Mouse (Mus musculus) cerebral cortex, adult 2 months (tissue): ENCODE measurements around the gene Vps53.

ENCODE experiments used
- WGBS: fragments of 180-500 bp; shearing (Covaris S2); methylation state at CpG from one replicate; pipeline ENCODE4 v1.1.7; 2018; 5-methylcytosine and 5-hydroxymethylcytosine counted together

Vps53 gene

DNA sequence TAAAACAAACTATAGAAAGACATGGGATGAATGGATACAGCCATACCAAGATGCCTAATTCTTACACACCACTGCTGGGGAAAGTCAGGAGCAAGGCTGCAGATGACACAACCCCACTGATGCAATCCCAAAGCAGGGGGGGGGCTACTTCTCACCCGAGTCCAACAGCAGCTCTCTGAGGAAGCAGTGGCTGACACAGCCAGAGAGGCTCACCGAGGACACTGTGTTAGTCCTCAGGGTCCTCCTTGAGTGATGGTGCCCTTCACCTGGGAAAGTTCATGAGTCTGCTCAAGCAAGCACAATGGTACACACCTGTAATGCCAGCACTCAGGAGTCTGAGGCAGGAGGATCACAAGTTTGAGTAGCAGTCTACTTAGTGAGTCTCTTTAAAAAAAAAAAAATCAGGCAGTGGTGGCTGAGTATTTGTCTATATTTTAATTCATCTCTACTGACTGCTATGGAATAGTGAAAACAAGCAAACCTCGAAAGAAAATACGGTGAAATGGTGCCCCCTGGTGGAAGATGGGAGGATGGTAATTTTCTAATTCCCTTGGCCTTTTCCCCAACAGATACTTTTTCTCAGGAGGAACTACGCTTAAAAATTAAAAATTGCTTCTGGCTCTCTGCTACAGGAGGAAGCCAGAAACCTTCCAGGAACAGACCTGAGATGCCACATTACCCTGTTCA, 12.2 kb downstream of the Vps53 start:
- 18% methylated on average over 5 of the region's 5 CpGs for WGBS

DNA sequence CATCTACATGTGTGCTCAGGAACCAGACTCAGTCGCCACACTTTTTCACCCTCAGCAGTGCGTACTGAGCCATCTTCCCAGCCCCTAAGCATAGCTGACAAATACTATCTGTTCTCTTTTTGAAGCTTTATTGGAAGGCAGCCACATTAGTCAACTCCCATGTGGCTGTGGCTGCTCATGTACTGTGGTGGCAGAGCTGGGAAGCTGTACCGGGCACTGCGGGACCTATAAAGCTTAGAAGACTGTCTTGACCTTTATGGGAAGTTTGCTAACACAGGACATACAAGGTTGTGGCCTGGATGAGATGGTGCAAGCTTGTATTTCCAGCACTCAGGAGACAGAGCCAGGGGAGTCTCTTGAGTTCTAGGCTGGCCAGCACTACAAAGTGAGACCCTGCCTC, 12.8 kb downstream of the Vps53 start:
- 74% methylated on average over 4 of the region's 4 CpGs for WGBS

DNA sequence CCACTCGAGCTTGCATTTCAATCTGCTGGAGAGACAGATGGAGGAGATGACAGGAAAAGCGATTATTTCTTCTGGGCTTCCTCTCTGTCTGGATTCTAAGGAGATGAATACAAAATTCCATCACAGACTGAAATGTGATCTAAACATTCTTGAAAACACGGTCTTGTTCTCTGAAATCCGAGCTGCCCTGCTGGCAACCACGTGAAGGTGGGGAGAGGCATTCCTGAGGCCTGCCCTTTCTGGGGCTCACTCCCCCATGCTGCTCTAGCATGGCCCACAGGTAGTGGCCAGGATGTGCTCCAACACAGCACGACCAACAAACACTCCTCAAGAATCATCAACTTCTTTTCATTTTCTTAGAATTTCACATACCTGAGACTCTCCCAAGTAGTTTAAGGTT, 19.2 kb downstream of the Vps53 start:
- WGBS, result 48% methylated on average over 6 of the region's 6 CpGs

DNA sequence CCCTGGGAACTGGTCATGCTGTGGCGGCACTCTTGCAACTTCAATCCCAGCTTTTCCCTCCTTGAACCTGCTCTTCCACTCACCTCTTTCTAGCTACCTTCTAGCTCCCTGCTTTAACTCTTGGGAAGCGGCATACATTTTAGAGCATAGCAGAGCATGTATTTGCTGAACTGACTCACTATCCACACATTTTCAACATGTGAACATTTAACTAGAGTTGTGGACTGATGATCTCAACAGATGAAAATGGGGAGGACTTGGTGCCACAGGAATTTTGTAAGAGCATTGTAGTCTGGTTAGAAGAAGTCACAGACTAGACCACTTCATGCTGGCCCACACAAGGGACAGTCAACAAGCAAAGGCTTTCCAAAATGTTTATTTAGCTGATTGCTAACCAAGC, 21.1 kb downstream of the Vps53 start:
- 97% methylated on average over 2 of the region's 2 CpGs for WGBS

DNA sequence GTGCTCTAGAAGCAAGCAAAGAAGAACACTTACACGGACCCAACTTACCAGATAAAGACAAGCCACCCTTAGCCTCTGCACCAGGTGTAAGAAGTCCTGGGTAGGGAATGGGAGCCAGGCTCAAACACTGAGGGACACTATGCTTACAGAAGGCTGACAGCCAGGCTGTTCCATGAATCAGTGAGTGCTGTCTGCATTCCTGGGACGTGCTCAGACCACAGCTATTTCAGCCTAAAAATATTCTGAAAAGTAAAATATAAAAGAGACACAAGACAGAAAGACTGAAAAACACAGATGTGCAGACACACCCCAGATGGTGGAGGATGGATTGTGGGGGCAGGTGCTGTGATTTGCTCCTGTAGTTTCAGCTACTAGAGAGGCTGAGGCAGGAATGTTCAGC, 24.6 kb downstream of the Vps53 start:
- WGBS, result 71% methylated on average over 2 of the region's 2 CpGs

DNA sequence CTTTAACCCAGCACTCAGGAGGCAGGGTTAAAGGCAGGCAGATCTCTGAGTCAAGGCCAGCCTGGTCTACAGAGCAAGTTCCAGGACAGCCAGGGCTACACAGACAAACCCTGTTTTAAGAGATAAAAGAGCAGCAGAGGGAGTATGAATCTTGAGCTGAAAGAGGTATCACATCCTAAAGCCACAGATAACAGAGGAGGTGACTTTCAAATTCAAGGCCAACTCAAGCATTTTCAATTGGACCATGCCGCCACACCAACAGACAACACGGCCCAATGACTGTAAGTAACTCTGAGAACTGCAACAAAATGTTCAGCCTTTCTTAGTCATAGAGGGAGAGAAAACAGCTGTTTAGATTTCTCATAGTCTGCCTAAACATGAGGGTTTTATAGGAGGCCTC, 25.2 kb downstream of the Vps53 start:
- 95% methylated on average over 2 of the region's 2 CpGs for WGBS

DNA sequence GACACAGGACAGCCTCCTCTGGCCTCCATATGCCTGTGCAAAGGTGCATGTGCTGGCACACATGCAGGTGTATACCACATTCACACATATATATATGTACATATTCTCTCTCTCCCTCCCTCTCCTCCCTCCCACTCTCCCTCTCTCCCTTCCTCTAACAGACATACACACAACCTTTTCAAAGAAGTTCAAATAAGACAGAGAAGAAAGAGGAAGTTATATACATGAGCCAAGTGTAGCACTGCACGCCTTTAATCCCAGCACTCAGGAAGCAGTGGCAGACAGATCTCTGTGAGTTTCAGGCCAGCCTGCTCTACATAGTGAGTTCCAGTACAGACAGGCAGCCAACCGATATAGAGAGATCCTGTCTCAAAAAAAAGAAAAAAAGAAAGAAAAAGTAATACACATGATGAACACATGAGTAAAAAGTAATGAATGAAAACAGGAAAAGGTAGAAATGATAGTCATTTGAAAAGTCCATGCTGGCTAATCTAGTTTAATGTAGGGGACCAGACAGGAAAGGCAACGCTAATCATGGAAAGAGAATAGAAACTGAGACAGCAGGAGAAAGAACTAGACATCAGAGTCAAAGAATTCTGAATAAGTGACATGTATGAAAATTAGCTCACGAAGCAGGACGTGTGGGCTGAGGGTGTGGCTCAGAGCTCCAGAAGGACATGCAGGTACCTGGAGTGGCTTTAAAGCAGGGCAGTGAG, 26.1 kb downstream of the Vps53 start:
- WGBS, result 80% methylated on average over 5 of the region's 5 CpGs

DNA sequence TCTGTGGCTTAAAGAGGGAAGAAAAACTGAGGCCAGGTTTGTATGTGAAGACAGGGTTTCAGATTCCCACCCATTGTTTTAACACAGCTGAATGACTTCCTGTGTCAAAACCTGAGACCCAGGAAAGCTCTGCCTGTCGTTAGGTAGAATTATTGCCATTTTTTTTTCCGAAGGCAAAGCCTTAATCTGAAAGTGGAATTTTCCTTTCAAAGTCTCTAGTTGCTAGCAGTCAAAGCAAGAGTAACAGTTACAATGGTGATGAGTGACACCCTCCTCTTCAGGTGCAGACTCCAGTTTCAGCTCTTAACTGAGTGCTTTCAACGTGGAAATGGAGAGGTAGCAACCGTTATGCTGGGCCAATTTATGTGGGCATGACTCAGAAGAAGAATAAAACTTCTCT, 28.5 kb downstream of the Vps53 start:
- WGBS, result 44% methylated on average over 4 of the region's 4 CpGs

DNA sequence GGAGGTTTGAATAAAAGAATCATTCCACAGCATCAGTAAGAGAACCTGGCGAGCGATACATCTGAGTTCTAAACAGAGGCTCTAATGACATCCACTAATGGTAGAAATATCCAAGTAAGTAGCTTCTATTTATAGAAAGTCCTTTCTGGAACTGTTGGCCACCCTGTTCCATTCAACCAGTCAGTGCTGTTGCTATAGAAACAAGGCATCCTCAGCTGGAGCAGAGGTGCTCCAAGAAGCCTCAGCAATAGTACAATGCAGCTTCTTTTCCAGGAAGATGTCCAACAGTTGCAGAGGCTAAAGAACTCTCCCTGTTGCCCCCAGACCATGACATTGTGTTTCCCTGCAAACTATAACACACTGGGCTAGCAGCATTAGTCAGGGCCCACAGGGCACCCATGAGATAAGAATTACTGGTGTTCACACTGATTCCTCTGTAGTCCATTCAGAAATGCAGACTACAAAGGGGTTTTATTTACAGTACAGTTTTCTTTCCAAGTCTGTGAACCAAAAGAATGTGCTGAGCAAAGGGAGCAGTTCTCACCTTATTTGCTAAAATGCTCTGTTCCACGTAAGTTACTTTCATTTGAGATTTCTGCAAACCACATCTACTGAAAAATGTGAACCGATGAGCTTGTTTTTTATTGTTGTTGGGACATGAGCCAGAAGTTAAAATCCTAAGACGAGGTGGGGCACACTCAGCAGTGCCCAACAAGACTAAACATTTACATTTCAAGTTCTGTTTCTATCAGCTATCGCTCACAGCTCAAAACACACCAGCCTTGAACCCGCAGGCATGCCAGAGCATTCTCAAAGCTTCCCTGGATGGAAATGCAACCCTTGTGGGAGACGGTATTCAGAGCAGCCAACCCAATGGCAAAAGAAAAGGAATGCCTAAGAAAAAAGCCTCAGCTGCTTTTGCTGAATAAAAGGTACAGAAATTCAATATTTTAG, 31.1 kb downstream of the Vps53 start:
- 33% methylated on average over 8 of the region's 8 CpGs for WGBS

DNA sequence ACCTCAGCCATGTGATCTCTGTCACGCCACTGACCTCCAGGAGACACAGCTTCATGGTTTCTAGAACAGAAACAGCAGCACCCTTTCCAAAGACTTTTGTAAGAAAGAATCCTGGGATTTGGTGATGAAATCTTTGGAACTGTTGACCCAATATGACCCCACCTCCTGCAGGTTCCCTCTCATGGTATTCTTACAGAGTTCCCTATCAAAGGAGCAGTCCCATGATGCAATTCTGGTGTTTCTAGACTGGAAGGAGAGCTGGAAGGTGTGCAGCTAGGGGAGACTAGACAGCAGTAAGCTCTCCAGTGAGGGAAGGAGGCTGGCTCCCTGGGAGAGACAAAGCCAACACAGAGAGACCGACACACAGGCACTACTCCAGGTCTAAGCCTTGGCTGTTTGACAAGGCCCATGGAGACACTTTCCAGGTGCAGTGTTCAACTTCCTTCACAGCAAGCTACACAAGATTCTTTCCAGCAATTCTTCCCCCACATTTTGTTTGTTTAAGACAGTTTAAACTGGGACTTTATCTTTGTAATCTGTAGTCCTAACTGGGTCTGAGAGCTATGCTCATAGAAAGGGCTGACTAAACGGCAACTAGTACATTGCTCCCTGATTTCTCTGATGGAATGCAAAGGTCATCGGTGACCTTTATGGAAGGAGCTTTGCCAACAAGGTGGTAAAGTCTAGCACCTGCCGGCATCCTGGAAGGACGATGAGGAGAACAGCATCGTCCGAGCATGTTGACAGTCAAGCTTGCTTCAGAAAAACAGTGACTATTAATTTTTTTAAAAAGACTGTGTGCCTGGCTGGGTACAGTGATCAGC, 33.0 kb downstream of the Vps53 start:
- WGBS, result 88% methylated on average over 8 of the region's 8 CpGs

DNA sequence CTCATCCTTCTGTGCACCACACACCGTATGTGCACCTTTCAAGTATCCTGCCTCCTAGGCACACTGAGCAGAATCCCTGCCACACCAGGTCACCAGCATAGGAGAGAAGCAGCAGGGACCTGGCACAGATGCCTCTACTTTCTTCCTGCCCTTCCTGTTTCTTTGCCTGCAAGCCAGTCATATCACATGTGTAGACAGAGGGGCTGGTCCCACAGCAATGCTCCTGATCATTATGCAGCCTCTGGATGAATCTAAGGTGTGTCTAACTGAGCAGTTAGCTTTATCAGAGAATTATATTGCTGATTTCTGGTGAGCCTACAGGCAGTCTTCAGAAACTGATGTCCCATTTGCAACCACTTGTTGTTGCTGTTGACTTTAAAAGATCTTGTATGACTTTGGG, 34.3 kb downstream of the Vps53 start:
- 90% methylated on average over 1 of the region's 1 CpGs for WGBS

DNA sequence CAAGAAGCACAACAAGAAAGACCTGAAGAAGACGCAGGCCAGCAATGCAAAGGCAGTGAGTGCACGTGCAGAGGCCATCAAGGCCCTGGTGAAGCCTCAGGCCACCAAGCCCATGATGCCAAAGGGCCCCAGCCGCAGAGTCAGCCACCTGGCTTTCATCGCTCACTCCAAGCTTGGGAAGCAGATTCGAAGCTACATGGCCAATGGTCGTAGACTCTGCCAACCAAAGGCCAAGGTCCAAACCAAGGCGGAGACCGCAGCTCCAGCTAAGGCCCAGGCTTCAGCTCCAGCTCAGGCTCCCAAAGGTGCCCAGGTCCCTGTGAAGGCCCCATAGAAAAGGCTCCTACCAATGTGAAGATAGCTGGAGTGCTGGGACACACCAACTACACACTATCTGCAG, 35.1 kb downstream of the Vps53 start:
- 96% methylated on average over 8 of the region's 8 CpGs for WGBS

DNA sequence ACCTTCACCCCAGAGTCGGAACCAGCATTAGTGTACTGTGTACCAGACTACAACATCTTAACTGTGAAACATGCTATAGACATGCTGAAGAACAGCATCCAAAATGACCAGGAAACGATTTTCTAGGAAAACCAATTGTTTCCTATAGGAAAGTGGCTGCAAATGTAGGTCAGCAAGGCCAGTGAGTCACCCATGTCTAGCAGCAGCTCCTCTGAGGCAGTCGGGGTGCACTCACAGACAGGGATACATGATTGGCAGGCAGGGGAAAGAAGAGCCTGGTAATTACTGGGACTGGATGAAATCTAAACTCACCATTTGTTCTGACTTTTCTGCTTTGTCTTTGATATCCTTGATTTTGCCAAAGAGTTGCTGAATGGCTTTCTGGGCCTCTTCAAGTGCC, 41.5 kb downstream of the Vps53 start:
- 70% methylated on average over 3 of the region's 3 CpGs for WGBS

DNA sequence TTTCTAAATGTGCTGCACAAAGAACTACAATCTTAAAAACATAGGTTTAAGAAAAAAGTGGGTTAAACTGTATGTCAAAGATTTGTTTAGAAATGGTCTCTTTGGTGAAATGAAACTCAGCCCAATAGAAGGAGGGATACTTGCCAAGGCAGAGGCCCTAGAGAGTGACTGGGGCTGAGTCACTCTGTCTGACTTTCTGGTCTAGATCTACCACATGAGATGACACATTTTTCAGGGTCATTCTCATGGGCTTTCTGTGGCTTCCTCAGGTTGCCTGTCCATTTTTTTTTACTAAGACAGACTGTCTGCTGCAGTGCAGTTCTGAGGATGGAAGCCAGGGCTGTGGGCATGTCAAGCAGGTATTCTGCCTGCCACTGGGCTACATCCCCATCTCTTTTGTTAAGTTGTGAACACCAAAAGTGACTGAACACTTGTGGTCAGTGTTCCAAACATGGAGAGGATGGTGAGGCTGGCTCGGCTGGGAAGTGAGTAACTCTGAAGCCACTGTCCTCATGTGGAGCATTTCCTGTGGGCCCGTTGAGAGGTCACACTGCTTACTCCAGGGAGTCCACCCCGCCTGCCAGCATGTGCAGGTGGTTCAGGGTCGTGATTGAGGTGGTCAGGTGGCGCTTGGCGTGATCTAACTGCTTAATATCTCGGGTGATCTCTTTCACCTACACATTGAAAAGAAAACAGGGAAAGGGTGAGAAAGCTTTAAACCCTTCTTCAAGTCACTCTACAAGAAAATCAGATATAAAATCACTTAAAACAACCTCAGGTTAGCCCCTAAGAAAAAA, 43.6 kb downstream of the Vps53 start:
- 84% methylated on average over 7 of the region's 7 CpGs for WGBS

DNA sequence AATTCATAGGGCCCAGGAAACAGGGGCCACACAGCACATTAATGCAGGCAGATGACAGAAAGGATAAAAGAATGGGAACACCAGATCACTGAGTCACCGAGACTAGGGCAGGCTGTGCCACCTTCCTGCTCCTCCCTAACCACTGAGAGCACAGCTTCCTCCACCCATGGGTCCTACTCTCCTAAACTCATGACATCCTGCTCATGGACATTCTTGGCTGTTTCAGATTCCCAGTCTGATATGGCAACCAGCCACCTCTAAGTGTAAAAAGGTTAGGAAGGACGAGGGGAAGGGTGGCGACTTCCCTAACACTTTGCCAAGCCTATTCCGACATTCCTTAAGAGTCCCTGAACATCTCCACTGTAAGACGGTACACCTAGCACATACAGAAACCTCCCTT, 48.6 kb downstream of the Vps53 start:
- WGBS, result 86% methylated on average over 5 of the region's 5 CpGs

DNA sequence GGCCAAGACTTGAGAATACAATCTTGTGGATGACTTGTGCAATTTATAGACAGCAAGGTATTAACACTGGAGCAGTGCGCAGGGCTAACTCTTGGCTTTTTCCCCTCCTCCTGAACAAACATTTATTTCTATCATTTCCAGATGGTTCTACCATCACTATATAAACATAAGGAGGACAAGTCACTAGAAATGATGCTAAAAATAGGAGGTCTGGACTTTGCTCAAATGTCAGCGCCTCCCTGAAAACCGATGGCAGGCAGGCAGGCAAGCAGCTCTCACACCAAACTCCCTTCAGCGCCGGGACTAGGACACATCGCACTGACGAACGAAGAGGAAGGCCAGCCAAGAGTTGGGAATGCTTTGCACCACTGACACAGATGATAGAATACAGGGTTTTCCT, 54.1 kb downstream of the Vps53 start:
- 75% methylated on average over 8 of the region's 8 CpGs for WGBS

DNA sequence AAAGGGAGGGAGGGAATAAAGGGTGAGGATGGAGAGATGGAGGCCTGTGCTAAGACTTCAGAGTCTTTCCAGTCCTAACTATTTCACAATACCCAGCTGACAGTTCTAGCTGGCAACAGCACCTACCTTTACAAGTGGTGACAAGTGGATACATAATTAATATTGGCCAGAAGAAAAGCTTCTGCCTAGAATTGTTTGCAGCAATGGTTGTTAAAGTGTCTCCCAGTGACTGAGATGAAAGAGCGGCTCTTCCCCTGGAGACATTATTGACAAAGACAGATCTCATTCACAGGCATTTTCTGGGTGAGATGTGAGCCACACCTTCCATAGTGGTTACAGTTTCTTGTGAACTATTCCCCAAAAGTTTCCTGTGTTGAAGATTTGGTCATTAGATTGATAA, 55.9 kb downstream of the Vps53 start:
- 100% methylated on average over 1 of the region's 1 CpGs for WGBS

DNA sequence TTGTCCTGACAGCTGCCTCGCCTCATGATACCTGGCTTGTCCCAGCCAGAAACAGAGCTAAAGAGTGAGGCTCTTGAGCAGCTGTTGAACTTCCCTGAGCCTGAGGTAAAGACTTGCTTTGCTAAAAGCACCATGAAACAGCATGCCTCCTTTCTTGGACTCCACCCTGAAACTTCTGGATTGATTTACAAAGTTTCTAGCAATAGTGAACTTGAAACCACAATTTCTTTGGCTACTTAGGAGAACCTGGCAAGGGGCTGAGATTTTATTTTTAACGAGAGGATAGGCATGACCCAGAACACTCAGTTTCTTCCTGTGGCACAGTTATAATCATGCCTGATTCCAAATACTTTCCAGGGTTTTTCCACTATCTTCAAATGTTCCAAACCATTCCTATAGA, 56.9 kb downstream of the Vps53 start:
- 77% methylated on average over 2 of the region's 2 CpGs for WGBS

DNA sequence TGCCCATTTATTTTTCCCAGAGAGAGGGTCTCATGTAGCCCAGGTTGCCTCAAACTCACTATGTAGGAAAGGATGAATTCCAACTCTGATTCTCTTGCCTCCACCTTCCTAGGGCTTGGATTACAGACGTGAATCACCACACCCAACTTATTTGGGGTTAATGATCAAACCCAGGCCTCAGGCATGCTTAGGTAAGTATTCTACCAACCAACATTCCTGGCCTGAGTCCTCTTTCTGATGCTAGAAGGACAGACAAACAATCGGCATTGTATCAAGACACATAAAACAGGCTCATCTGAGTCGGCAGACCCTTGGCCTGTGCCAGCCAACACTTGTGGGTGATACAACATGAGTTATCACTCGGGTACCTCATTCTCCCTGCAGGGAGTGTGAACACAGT, 58.4 kb downstream of the Vps53 start:
- WGBS, result 86% methylated on average over 4 of the region's 4 CpGs

DNA sequence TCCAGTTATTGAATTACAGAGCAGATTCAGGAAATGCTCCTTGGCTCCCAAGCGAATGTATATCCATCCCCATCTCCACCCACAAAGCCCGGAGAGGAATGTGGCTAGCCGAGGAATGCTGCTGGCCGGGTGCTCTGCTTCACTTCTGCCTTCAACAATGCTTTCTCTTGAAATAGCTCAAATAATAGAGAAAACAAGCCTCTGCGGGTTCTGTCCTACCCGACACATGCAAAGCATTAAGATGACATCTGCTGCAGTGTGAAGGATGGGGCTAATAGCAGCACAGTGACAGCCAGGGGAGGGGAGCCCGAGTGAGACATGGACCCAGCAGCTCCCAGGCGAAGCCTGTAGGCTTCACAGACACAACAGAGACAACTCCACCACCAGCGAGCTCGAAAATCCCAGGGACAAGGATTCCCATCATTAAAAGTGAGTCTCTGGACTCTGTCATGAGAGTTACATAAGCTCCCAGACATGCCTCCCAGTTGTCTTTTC, 59.0 kb downstream of the Vps53 start:
- WGBS, result 53% methylated on average over 10 of the region's 10 CpGs

DNA sequence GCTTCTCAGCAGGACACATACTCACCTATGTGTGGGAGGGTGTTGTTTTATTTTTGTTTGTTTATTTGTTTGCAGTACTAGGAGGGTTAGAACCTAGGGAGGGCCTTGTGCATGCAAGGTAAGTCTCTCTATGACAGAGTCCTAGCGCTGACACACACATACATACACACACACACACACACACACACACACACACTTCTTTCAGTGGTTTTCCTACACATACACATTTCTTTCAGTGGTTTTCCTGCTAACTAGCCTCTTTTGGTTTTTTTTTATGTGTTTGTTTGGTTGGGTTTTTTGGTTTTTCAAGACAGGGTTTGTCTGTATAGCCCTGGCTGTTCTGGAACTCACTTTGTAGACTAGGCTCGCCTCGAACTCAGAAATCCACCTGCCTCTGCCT, 69.0 kb downstream of the Vps53 start:
- WGBS, result 98% methylated on average over 3 of the region's 3 CpGs
